Mouse (Mus musculus): ENCODE measurements around the gene Spata33. TPM values are rescaled to one million over a fixed set of nuclear protein-coding genes. Genes with fewer than 3 reads are reported as not detected.
"Not testable (repeated sequence)": the region's sequence is repeated elsewhere in the genome, so short reads cannot be mapped to it uniquely, and the experiment has no call there.

Spata33 gene
- polyA plus RNA-seq, 1 experiment, result 1.1 TPM

DNA sequence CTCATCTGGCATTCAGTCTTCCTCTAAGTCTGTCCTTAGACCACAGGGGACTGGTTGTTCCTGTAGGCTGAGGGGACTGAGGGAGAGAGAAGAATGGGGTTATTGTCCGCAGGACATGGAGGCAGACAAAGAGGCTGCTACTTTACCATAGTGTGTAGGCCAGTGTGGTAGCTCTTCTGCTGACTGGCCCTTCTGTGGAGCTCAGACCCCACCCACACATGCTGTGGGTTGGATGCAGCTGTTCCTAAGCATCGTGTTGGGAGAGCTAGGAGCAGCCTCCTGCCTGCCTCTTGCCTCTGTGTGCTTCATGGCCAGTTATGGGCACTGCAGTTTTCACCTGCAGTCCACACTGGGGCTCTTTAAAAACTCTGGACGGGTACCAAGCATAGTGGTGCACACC is 44.5 kb downstream of the Spata33 start:
- 93% methylated on average over 3 of the region's 3 CpGs for WGBS
- no peaks in the 10 kb centered on the region for H3K27me3 ChIP-seq (ENCODE audit: control insufficient read depth, insufficient read depth, low read length)
- peaks cover 9% of the 10 kb centered on the region; the same call in 1 of the 2 replicates for H3K36me3 ChIP-seq (ENCODE audit: control insufficient read depth, insufficient read depth, low read length)
- no peak overlapping the region for H3K4me3 ChIP-seq (ENCODE audit: control insufficient read depth, insufficient read depth, low read length)
- TF ChIP-seq POLR2A (IDR thresholded peaks at IDR 0.05; ENCODE audit: control insufficient read depth, extremely low read depth, insufficient read depth, low read length, poor library complexity), result no peak
- TF ChIP-seq CTCF (IDR thresholded peaks at IDR 0.05; ENCODE audit: borderline replicate concordance, control insufficient read depth, extremely low read depth, insufficient read depth, low read length, poor library complexity), result no peak
- DNase-seq, result no peak
- no peak overlapping the region for H3K27ac ChIP-seq (ENCODE audit: control insufficient read depth, insufficient read depth, low read length)
- H3K4me1 ChIP-seq (replicated peaks; ENCODE audit: control insufficient read depth, insufficient read depth, low read length), result peaks cover 15% of the 10 kb centered on the region

DNA sequence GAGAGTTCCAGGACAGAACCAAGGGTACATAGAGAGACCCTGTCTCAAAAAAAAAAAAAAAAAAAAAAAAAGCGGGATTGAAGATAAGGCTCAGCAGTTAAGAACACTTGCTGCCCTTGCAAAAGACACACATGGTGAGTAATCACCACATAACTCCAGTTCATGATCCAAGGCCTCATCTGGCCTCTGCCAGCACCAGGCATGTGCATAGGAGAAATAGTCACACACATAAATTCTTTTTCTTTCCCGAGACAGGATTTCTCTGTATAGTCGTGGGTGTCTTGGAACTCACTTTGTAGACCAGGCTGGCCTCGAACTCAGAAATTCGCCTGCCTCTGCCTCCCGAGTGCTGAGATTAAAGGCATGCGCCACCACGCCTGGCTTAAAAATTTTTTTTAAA is 45.0 kb downstream of the Spata33 start:
- H3K27me3 ChIP-seq (ENCODE audit: control insufficient read depth, insufficient read depth, low read length); H3K4me3 ChIP-seq (ENCODE audit: control insufficient read depth, insufficient read depth, low read length); DNase-seq; H3K27ac ChIP-seq (ENCODE audit: control insufficient read depth, insufficient read depth, low read length); H3K36me3 ChIP-seq (ENCODE audit: control insufficient read depth, insufficient read depth, low read length): not testable (repeated sequence)
- 96% methylated on average over 8 of the region's 8 CpGs for WGBS
- peaks cover 15% of the 10 kb centered on the region for H3K4me1 ChIP-seq (replicated peaks; ENCODE audit: control insufficient read depth, insufficient read depth, low read length)

GRCm38 (mm10) chr8:123267926-123268656 is 55.5 kb downstream of the Spata33 start:
- no peaks in the 10 kb centered on the region for H3K27me3 ChIP-seq (ENCODE audit: control insufficient read depth, insufficient read depth, low read length)
- no peak overlapping the region for H3K27ac ChIP-seq (ENCODE audit: control insufficient read depth, insufficient read depth, low read length)
- peaks cover 48% of the 10 kb centered on the region for H3K36me3 ChIP-seq (ENCODE audit: control insufficient read depth, insufficient read depth, low read length)
- H3K4me1 ChIP-seq (replicated peaks; ENCODE audit: control insufficient read depth, insufficient read depth, low read length), result no peaks in the 10 kb centered on the region
- DNase-seq, result no peak
- no peak for TF ChIP-seq POLR2A (IDR thresholded peaks at IDR 0.05; ENCODE audit: control insufficient read depth, extremely low read depth, insufficient read depth, low read length, poor library complexity)
- TF ChIP-seq CTCF (IDR thresholded peaks at IDR 0.05; ENCODE audit: borderline replicate concordance, control insufficient read depth, extremely low read depth, insufficient read depth, low read length, poor library complexity), result no peak
- H3K4me3 ChIP-seq (ENCODE audit: control insufficient read depth, insufficient read depth, low read length), result no peak overlapping the region
- WGBS, result 98% methylated on average over 14 of the region's 14 CpGs

GRCm38 (mm10) chr8:123271147-123271546 is 58.5 kb downstream of the Spata33 start:
- TF ChIP-seq CTCF (IDR thresholded peaks at IDR 0.05; ENCODE audit: borderline replicate concordance, control insufficient read depth, extremely low read depth, insufficient read depth, low read length, poor library complexity) (no peak), POLR2A (IDR thresholded peaks at IDR 0.05; ENCODE audit: control insufficient read depth, extremely low read depth, insufficient read depth, low read length, poor library complexity) (no peak)
- Histone ChIP-seq H3K27ac (ENCODE audit: control insufficient read depth, insufficient read depth, low read length) (no peak overlapping the region), H3K4me3 (ENCODE audit: control insufficient read depth, insufficient read depth, low read length) (no peak overlapping the region), H3K36me3 (ENCODE audit: control insufficient read depth, insufficient read depth, low read length) (peaks cover 21% of the 10 kb centered on the region), H3K27me3 (ENCODE audit: control insufficient read depth, insufficient read depth, low read length) (no peaks in the 10 kb centered on the region), H3K4me1 (replicated peaks; ENCODE audit: control insufficient read depth, insufficient read depth, low read length) (no peaks in the 10 kb centered on the region)
- DNase-seq, result no peak
- whole genome bisulfite sequencing, result 95% methylated on average over 10 of the region's 10 CpGs

Other genes with a start within 250 kb of the Spata33 start
- gene Ankrd11, start 170.6 kb upstream of the Spata33 start, polyA plus RNA-seq (2012; rRNA removed), result 118 and 145 TPM in 2 replicates
- gene Spg7, start 149.9 kb upstream of the Spata33 start, polyA plus RNA-seq (2012; rRNA removed), result 126 and 145 TPM in 2 replicates
- gene Rpl13, start 110.5 kb upstream of the Spata33 start, polyA plus RNA-seq (2012; rRNA removed), result 3,303 and 3,543 TPM in 2 replicates
- gene Cpne7, start 95.5 kb upstream of the Spata33 start, polyA plus RNA-seq (2012; rRNA removed), result 2.1 and 3.1 TPM in 2 replicates
- gene Sult5a1, start 54.5 kb upstream of the Spata33 start, polyA plus RNA-seq (2012; rRNA removed), result 12.4 and 17.5 TPM in 2 replicates
- gene Dpep1, start 26.6 kb upstream of the Spata33 start, polyA plus RNA-seq (2012; rRNA removed), result 4.5 and 13.2 TPM in 2 replicates
- 122 and 128 TPM in 2 replicates for gene Chmp1a, start 69 bp upstream of the Spata33 start, polyA plus RNA-seq (2012; rRNA removed)
- gene Cdk10, start 12.0 kb downstream of the Spata33 start, polyA plus RNA-seq (2012; rRNA removed), result 63.4 and 70.8 TPM in 2 replicates
- gene Spata2l, start 23.4 kb downstream of the Spata33 start, polyA plus RNA-seq (2012; rRNA removed), result 27.6 and 34.0 TPM in 2 replicates
- 75.5 and 82.4 TPM in 2 replicates for gene Zfp276, start 41.4 kb downstream of the Spata33 start, polyA plus RNA-seq (2012; rRNA removed)
- gene Vps9d1, start 41.5 kb downstream of the Spata33 start, polyA plus RNA-seq (2012; rRNA removed), result 151 and 152 TPM in 2 replicates
- 84.5 and 97.2 TPM in 2 replicates for gene Fanca, start 105.7 kb downstream of the Spata33 start, polyA plus RNA-seq (2012; rRNA removed)
- gene Spire2, start 119.9 kb downstream of the Spata33 start, polyA plus RNA-seq (2012; rRNA removed), result 2.1 and 2.5 TPM in 2 replicates
- gene Tcf25, start 160.9 kb downstream of the Spata33 start, polyA plus RNA-seq (2012; rRNA removed), result 256 and 261 TPM in 2 replicates
- gene Mc1r, start 194.3 kb downstream of the Spata33 start, polyA plus RNA-seq (2012; rRNA removed), result 0.34 and 0.46 TPM in 2 replicates
- gene Tubb3, start 198.6 kb downstream of the Spata33 start, polyA plus RNA-seq (2012; rRNA removed), result 19.4 and 31.5 TPM in 2 replicates
- gene Def8, start 210.7 kb downstream of the Spata33 start, polyA plus RNA-seq (2012; rRNA removed), result 31.1 and 32.6 TPM in 2 replicates

Measured in thymus, adult 2 months (tissue).